Mouse (Mus musculus) thymus, adult 2 months (tissue): Measurements from ENCODE around the gene Tmem88b.

Source experiments
- CTCF ChIP-seq: fragments of 200-500 bp; IDR thresholded peaks from 2 replicates; pipeline ENCODE4 v1.5.1; 2012; ENCODE audit warnings: mild to moderate bottlenecking, control low read depth, low read length, moderate library complexity, borderline replicate concordance; ENCODE audit not compliant: control insufficient read depth, poor library complexity, insufficient read depth; ENCODE audit errors: extremely low read depth
- POLR2A ChIP-seq: fragments of 200-500 bp; IDR thresholded peaks from 2 replicates; pipeline ENCODE4 v1.6.1; 2012; ENCODE audit warnings: mild to moderate bottlenecking, low read length, control low read depth, moderate library complexity; ENCODE audit not compliant: control insufficient read depth, poor library complexity, insufficient read depth; ENCODE audit errors: extremely low read depth

DNA sequence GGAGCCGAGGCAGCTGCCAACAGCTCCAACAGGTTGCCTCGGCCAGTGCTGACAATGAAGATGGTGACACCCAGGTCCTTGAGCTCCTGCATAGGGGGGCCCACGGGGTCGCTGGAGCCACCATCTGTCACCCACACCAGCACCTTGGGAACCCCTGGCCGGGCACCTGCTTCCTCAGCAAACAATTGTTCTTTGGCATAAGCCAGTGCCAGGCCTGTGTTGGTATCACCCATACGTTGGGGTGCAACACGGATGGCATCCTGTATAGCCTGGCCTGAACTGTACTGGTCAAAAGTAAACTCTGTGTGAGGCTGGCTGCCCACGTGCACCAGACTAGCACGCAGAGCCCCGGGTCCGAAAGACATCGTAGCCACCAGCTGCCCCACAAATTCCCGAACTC, 12.9 kb downstream of the Tmem88b start:
- TF ChIP-seq CTCF: no peak
- no peak for TF ChIP-seq POLR2A
